Mouse (Mus musculus) CH12.LX (cell line): ENCODE results near the gene Cdh6.

Experiments used
- CTCF ChIP-seq, 2 experiments: IDR thresholded peaks in 1 of 2; conservative IDR thresholded peaks in 1 of 2; 2 replicates each; pipeline ENCODE4 v1.5.1; 2011 to 2012; ENCODE audit warnings: low read depth in 2 of 2, low read length in 2 of 2, improper control_type of control experiment in 1 of 2, inconsistent platforms in 1 of 2, mild to moderate bottlenecking in 1 of 2, moderate library complexity in 1 of 2
- GABPA ChIP-seq: IDR thresholded peaks from 2 replicates; pipeline ENCODE4 v1.6.1; 2012; ENCODE audit warnings: low read depth, low read length, improper control_type of control experiment, inconsistent platforms; ENCODE audit not compliant: insufficient replicate concordance
- PAX5 ChIP-seq: IDR thresholded peaks from 2 replicates; pipeline ENCODE4 v1.6.1; 2012; ENCODE audit warnings: low read length, inconsistent platforms, mixed read lengths
- POLR2A ChIP-seq: IDR thresholded peaks from 2 replicates; pipeline ENCODE4 v1.6.1; 2011; ENCODE audit warnings: low read depth, mild to moderate bottlenecking, improper control_type of control experiment, low read length
- TCF12 ChIP-seq: IDR thresholded peaks from 2 replicates; pipeline ENCODE4 v1.6.1; 2014; ENCODE audit warnings: low read depth, mild to moderate bottlenecking, inconsistent platforms, low read length, improper control_type of control experiment
- USF1 ChIP-seq: IDR thresholded peaks from 2 replicates; pipeline ENCODE4 v1.6.1; 2014; ENCODE audit warnings: low read depth, mild to moderate bottlenecking, inconsistent platforms, low read length, improper control_type of control experiment

- TF ChIP-seq USF1, result no peak
- TF ChIP-seq TCF12, result no peak
- TF ChIP-seq CTCF (conservative IDR thresholded peaks at IDR 0.05 in 1 of 2, IDR thresholded peaks at IDR 0.05 in 1 of 2; ENCODE audit: low read depth in 2 of 2, low read length in 2 of 2), result no peak
- no peak for TF ChIP-seq GABPA
- peak; percentile 24; the same call in 1 of the 2 replicates for TF ChIP-seq POLR2A
- no peak for TF ChIP-seq PAX5
Measured at GRCm38 (mm10) chr15:13132493-13132892, 41.0 kb downstream of the Cdh6 start.
